Mouse (Mus musculus) embryonic facial prominence, embryonic 14.5 days (tissue): ENCODE results near the gene Cfap300. TPM values are rescaled to one million over a fixed set of nuclear protein-coding genes. Genes with fewer than 3 reads are reported as not detected.
A peak's percentile ranks its signal among the peaks of the same experiment; 100 is the strongest.

Source experiments
- ATAC-seq: fragments of 200-750 bp; cut with Nextera tagmentation; 2 replicates; pipeline ENCODE4 v1.8.0; 2017; ENCODE audit warnings: low read depth, moderate number of reproducible peaks, moderate TSS enrichment
- DNase-seq: peaks from one replicate; pipeline ENCODE4 v3.0.0-alpha.2; 2015; ENCODE audit warnings: low spot score
- H3K27ac ChIP-seq: fragments of 300-500 bp; sonication (generic); replicated peaks from 2 replicates; pipeline ENCODE4 v1.5.1; 2014; ENCODE audit warnings: low read depth, mild to moderate bottlenecking, low read length, moderate library complexity
- H3K27me3 ChIP-seq: fragments of 300-500 bp; sonication (generic); replicated peaks from 2 replicates; pipeline ENCODE4 v1.6.1; 2014; ENCODE audit warnings: low read length; ENCODE audit not compliant: control insufficient read depth, insufficient read depth
- H3K36me3 ChIP-seq: fragments of 300-500 bp; sonication (generic); 2 replicates; pipeline ENCODE4 v1.6.1; 2014; ENCODE audit warnings: low read length, mixed read lengths; ENCODE audit not compliant: control insufficient read depth, insufficient read depth
- H3K4me1 ChIP-seq: fragments of 300-500 bp; sonication (generic); 2 replicates; pipeline ENCODE4 v1.6.1; 2014; ENCODE audit warnings: antibody characterized with exemption, low read length; ENCODE audit not compliant: control insufficient read depth, insufficient read depth
- H3K4me2 ChIP-seq: fragments of 300-500 bp; sonication (generic); 2 replicates; pipeline ENCODE4 v1.6.1; 2014; ENCODE audit warnings: low read depth, mild to moderate bottlenecking, low read length, moderate library complexity, mixed read lengths
- H3K4me3 ChIP-seq: fragments of 300-500 bp; sonication (generic); 2 replicates; pipeline ENCODE4 v1.5.1; 2014; ENCODE audit warnings: low read depth, mild to moderate bottlenecking, low read length
- H3K9ac ChIP-seq: fragments of 300-500 bp; sonication (generic); 2 replicates; pipeline ENCODE4 v1.6.1; 2014; ENCODE audit warnings: low read depth, mild to moderate bottlenecking, low read length, moderate library complexity, mixed read lengths
- H3K9me3 ChIP-seq: fragments of 300-500 bp; sonication (generic); 2 replicates; pipeline ENCODE4 v1.6.1; 2016; ENCODE audit warnings: low read length; ENCODE audit not compliant: control insufficient read depth
- WGBS: fragments of 180-500 bp; shearing (Covaris S2); extraction: QIAGEN DNeasy Blood & Tissue Kit; methylation state at CpG from one replicate; pipeline ENCODE4 v1.1.7; 2014; 5-methylcytosine and 5-hydroxymethylcytosine counted together
- polyA plus RNA-seq: library from polyadenylated mRNA; unstranded; fragments of >200 nt; fragmentation: Nextera tagmentation; extraction: Ambion mirVana; gene quantifications from 2 replicates; pipeline ENCODE4 v1.2.1, GENCODE M21; 2014

The Cfap300 gene
- polyA plus RNA-seq, 1 experiment from 2014 or later: 14.5 TPM

- WGBS: 27% methylated on average over 4 of the region's 4 CpGs
- Histone ChIP-seq H3K4me3 (no peak overlapping the region), H3K36me3 (no peaks in the 10 kb centered on the region), H3K27me3 (no peaks in the 10 kb centered on the region), H3K4me1 (peaks cover 5% of the 10 kb centered on the region; the same call in 1 of the 2 replicates), H3K9ac (no peak overlapping the region), H3K27ac (no peak overlapping the region; the same call in 1 of the 2 replicates), H3K4me2 (no peak overlapping the region), H3K9me3 (no peaks in the 10 kb centered on the region)
- peak; percentile 51; the same call in 1 of the 2 replicates for ATAC-seq
- DNase-seq: peak; percentile 14
Measured at GRCm38 (mm10) chr9:8035091-8035490, 7.5 kb downstream of the Cfap300 start.

- H3K4me1 ChIP-seq: peaks cover 5% of the 10 kb centered on the region; the same call in 1 of the 2 replicates
- no peak for ATAC-seq
- 56% methylated on average over 1 of the region's 1 CpGs for WGBS
- no peaks in the 10 kb centered on the region for H3K9me3 ChIP-seq
- DNase-seq: no peak
- H3K27ac ChIP-seq: no peak overlapping the region
- no peaks in the 10 kb centered on the region for H3K27me3 ChIP-seq
- H3K36me3 ChIP-seq: no peaks in the 10 kb centered on the region
- H3K9ac ChIP-seq: no peak overlapping the region
- no peak overlapping the region for H3K4me3 ChIP-seq
- no peak overlapping the region for H3K4me2 ChIP-seq
Measured at GRCm38 (mm10) chr9:8034143-8034542, 8.5 kb downstream of the Cfap300 start.

- Histone ChIP-seq H3K36me3 (no peaks in the 10 kb centered on the region), H3K4me1 (peaks cover 5% of the 10 kb centered on the region; the same call in 1 of the 2 replicates), H3K9ac (no peak overlapping the region), H3K27ac (no peak overlapping the region; the same call in 1 of the 2 replicates), H3K9me3 (no peaks in the 10 kb centered on the region), H3K4me3 (no peak overlapping the region), H3K4me2 (no peak overlapping the region), H3K27me3 (no peaks in the 10 kb centered on the region)
- DNase-seq: peak; percentile 77
- peak; percentile 70 for ATAC-seq
- WGBS: 76% methylated on average over 5 of the region's 5 CpGs
Measured at GRCm38 (mm10) chr9:8032847-8033246, 9.8 kb downstream of the Cfap300 start.

GRCm38 (mm10) chr9:8018609-8019008 is 24.0 kb downstream of the Cfap300 start:
- H3K4me3 ChIP-seq: no peak overlapping the region
- ATAC-seq: no peak
- H3K9ac ChIP-seq: no peak overlapping the region
- H3K27me3 ChIP-seq: no peaks in the 10 kb centered on the region
- H3K9me3 ChIP-seq: no peaks in the 10 kb centered on the region
- H3K36me3 ChIP-seq: no peaks in the 10 kb centered on the region
- DNase-seq: no peak
- 86% methylated on average over 5 of the region's 5 CpGs for WGBS
- no peaks in the 10 kb centered on the region for H3K4me1 ChIP-seq
- H3K4me2 ChIP-seq: no peak overlapping the region
- no peak overlapping the region for H3K27ac ChIP-seq

- no peak overlapping the region for H3K4me3 ChIP-seq
- no peak for ATAC-seq
- H3K27ac ChIP-seq: no peak overlapping the region
- no peaks in the 10 kb centered on the region for H3K9me3 ChIP-seq
- H3K4me2 ChIP-seq: no peak overlapping the region
- H3K4me1 ChIP-seq: no peaks in the 10 kb centered on the region
- no peaks in the 10 kb centered on the region for H3K36me3 ChIP-seq
- peak; percentile 7 for DNase-seq
- H3K9ac ChIP-seq: no peak overlapping the region
- 55% methylated on average over 12 of the region's 20 CpGs for WGBS
- H3K27me3 ChIP-seq: no peaks in the 10 kb centered on the region
Measured at GRCm38 (mm10) chr9:8017253-8017913, 25.2 kb downstream of the Cfap300 start.

GRCm38 (mm10) chr9:8004370-8004991 is 38.1 kb downstream of the Cfap300 start, which contains the start of gene Yap1:
TSS of gene Yap1 (minus strand) at chr9:8004596.
- H3K4me2 ChIP-seq: peak within 1 kb of the TSS; percentile 60
- no peaks in the 10 kb centered on the region for H3K27me3 ChIP-seq
- no peaks in the 10 kb centered on the region for H3K9me3 ChIP-seq
- peak within 1 kb of the TSS; percentile 99 for H3K9ac ChIP-seq
- H3K27ac ChIP-seq: peak within 1 kb of the TSS; percentile 99
- peak within 1 kb of the TSS; percentile 83 for H3K4me3 ChIP-seq
- peaks cover 13% of the 10 kb centered on the region for H3K4me1 ChIP-seq
- ATAC-seq (peak; percentile 92), DNase-seq (peak; percentile 96)
- 1% methylated on average over 52 of the region's 79 CpGs for WGBS
- peaks cover 21% of the 10 kb centered on the region for H3K36me3 ChIP-seq

GRCm38 (mm10) chr9:8003301-8004271 is 39.0 kb downstream of the Cfap300 start:
- Histone ChIP-seq H3K4me2 (peak overlapping the region; percentile 60), H3K9me3 (no peaks in the 10 kb centered on the region), H3K4me1 (peaks cover 13% of the 10 kb centered on the region), H3K27me3 (no peaks in the 10 kb centered on the region), H3K4me3 (peak overlapping the region; percentile 83), H3K36me3 (peaks cover 30% of the 10 kb centered on the region), H3K27ac (peak overlapping the region; percentile 99), H3K9ac (peak overlapping the region; percentile 99)
- DNase-seq (peak; percentile 76), ATAC-seq (peak; percentile 23)
- 0% methylated on average over 36 of the region's 82 CpGs for WGBS

- H3K36me3 ChIP-seq: peaks cover 34% of the 10 kb centered on the region
- H3K27me3 ChIP-seq: no peaks in the 10 kb centered on the region
- peaks cover 13% of the 10 kb centered on the region for H3K4me1 ChIP-seq
- DNase-seq (peak; percentile 65), ATAC-seq (no peak)
- H3K9ac ChIP-seq: peak overlapping the region; percentile 99
- H3K4me2 ChIP-seq: peak overlapping the region; percentile 60
- peak overlapping the region; percentile 83 for H3K4me3 ChIP-seq
- H3K27ac ChIP-seq: peak overlapping the region; percentile 99
- no peaks in the 10 kb centered on the region for H3K9me3 ChIP-seq
- WGBS: 1% methylated on average over 12 of the region's 12 CpGs
Measured at GRCm38 (mm10) chr9:8002806-8003205, 39.8 kb downstream of the Cfap300 start.
